Mouse (Mus musculus) brown adipose tissue, adult 24 weeks (tissue): Measurements from ENCODE around the gene Cyb561. TPM values are rescaled to one million over a fixed set of nuclear protein-coding genes. Genes with fewer than 3 reads are reported as not detected.

Experiments
- polyA plus RNA-seq: library from polyadenylated mRNA; stranded (reverse); fragments of >200 nt; gene quantifications from 2 replicates; pipeline ENCODE4 v1.2.4, GENCODE M21; 2012; ENCODE audit not compliant: missing spikeins, insufficient read depth, insufficient read length

The Cyb561 gene
- polyA plus RNA-seq, 1 experiment, result 1.1 TPM

Other genes starting within 250 kb of the Cyb561 start
- gene Ace, start 14.6 kb upstream of the Cyb561 start, polyA plus RNA-seq, result 13.6 and 14.6 TPM in 2 replicates
- not detected in 2 replicates for gene Ace3, start 41.3 kb upstream of the Cyb561 start, polyA plus RNA-seq
- not detected in 2 replicates for gene Kcnh6, start 54.8 kb upstream of the Cyb561 start, polyA plus RNA-seq
- 8.4 and 10.1 TPM in 2 replicates for gene Dcaf7, start 83.5 kb upstream of the Cyb561 start, polyA plus RNA-seq
- 48.4 and 53.8 TPM in 2 replicates for gene Taco1, start 112.7 kb upstream of the Cyb561 start, polyA plus RNA-seq
- gene Map3k3, start 131.3 kb upstream of the Cyb561 start, polyA plus RNA-seq, result 8.8 and 10.1 TPM in 2 replicates
- not detected in 2 replicates for gene Gm10840, start 207.5 kb upstream of the Cyb561 start, polyA plus RNA-seq
- gene Limd2, start 207.5 kb upstream of the Cyb561 start, polyA plus RNA-seq, result 3.4 and 6.1 TPM in 2 replicates
- gene Strada, start 248.8 kb upstream of the Cyb561 start, polyA plus RNA-seq, result 9.3 and 9.8 TPM in 2 replicates